Mouse (Mus musculus) stomach, postnatal 0 days (tissue): Measurements from ENCODE around the gene Hap1. TPM values are rescaled to one million over a fixed set of nuclear protein-coding genes. Genes with fewer than 3 reads are reported as not detected.

Experiments
- ATAC-seq: fragments of 200-750 bp; cut with Nextera tagmentation; 2 replicates; pipeline ENCODE4 v1.8.0; 2017; ENCODE audit not compliant: low FRiP score, low TSS enrichment
- DNase-seq: peaks from one replicate; pipeline ENCODE4 v3.0.0-alpha.2; 2016; ENCODE audit warnings: low spot score
- H3K27ac ChIP-seq: fragments of 300-500 bp; sonication (generic); replicated peaks from 2 replicates; pipeline ENCODE4 v1.5.1; 2014; ENCODE audit warnings: mild to moderate bottlenecking, control low read depth
- H3K27me3 ChIP-seq: fragments of 300-500 bp; sonication (generic); 2 replicates; pipeline ENCODE4 v1.6.1; 2014; ENCODE audit warnings: low read length; ENCODE audit not compliant: control insufficient read depth, insufficient read depth
- H3K36me3 ChIP-seq: fragments of 300-500 bp; sonication (generic); 2 replicates; pipeline ENCODE4 v1.6.1; 2014; ENCODE audit warnings: low read length, mixed read lengths; ENCODE audit not compliant: control insufficient read depth, insufficient read depth
- H3K4me1 ChIP-seq: fragments of 300-500 bp; sonication (generic); replicated peaks from 2 replicates; pipeline ENCODE4 v1.6.1; 2014; ENCODE audit warnings: antibody characterized with exemption; ENCODE audit not compliant: control insufficient read depth, insufficient read depth
- H3K4me2 ChIP-seq: fragments of 300-500 bp; sonication (generic); replicated peaks from 2 replicates; pipeline ENCODE4 v1.6.1; 2014; ENCODE audit warnings: low read depth, mild to moderate bottlenecking, control low read depth, moderate library complexity
- H3K4me3 ChIP-seq: fragments of 300-500 bp; sonication (generic); 2 replicates; pipeline ENCODE4 v1.5.1; 2014; ENCODE audit warnings: low read depth, low read length, control low read depth
- H3K9ac ChIP-seq: fragments of 300-500 bp; sonication (generic); 2 replicates; pipeline ENCODE4 v1.6.1; 2014; ENCODE audit warnings: mild to moderate bottlenecking, low read length, control low read depth, mixed read lengths
- H3K9me3 ChIP-seq: fragments of 300-500 bp; sonication (generic); 2 replicates; pipeline ENCODE4 v1.6.1; 2016; ENCODE audit warnings: low read length; ENCODE audit not compliant: control insufficient read depth
- CTCF ChIP-seq: IDR thresholded peaks from 2 replicates; pipeline ENCODE4 v1.5.1; 2016; ENCODE audit warnings: antibody characterized with exemption, low read depth, mild to moderate bottlenecking, moderate library complexity
- EP300 ChIP-seq: optimal IDR thresholded peaks from 2 replicates; pipeline ENCODE3; 2016; ENCODE audit warnings: antibody characterized with exemption
- WGBS: fragments of 180-500 bp; shearing (Covaris S2); extraction: QIAGEN DNeasy Blood & Tissue Kit; methylation state at CpG from one replicate; pipeline ENCODE4 v1.1.7; 2014; 5-methylcytosine and 5-hydroxymethylcytosine counted together
- polyA plus RNA-seq: library from polyadenylated mRNA; unstranded; fragments of >200 nt; fragmentation: Nextera tagmentation; extraction: Ambion mirVana; gene quantifications from 2 replicates; pipeline ENCODE4 v1.2.1, GENCODE M21; 2015

The Hap1 gene
- polyA plus RNA-seq, 1 experiment from 2014 or later = 7.9 TPM

DNA sequence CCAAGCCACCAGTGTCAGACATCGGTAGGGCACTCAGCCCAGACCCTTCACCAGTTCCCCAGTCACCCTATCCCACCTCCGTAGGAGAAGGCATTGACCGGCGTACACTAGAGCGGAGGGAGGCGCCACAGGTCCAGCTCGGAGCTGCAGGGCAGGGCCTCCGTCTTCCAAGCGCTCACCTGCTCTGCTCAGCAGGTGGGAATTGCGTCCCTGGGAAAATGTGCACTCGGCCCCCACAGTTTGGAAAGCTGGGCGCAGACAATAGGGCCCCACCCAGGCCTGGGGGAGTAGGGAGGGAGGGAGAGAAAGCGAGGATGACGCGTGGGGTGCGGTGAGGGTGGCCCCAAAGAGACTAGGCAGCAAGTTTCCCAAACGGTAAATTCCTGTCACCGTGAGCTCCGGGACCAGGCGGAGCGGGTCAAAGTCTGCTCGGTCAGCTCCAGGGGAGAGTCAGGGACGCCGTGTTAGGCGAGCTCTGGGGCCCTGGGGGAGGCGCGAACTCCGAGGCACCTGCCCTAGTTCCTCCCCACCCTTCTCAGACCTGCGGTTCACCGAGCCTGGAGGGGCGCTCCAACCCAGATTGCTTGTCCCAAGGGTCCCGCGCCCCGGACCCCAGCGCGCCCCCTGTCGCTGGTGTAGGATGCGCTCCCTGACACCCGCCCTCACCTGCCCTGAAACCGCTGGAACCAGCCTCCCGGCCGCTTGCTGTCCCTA is 41.1 kb upstream of the Hap1 start:
- Histone ChIP-seq H3K4me1 (peaks cover 14% of the 10 kb centered on the region), H3K4me2 (peak overlapping the region; percentile 82), H3K36me3 (no peaks in the 10 kb centered on the region; the same call in 1 of the 2 replicates), H3K27ac (peak overlapping the region; percentile 98), H3K9ac (peak overlapping the region; percentile 96), H3K9me3 (no peaks in the 10 kb centered on the region), H3K27me3 (no peaks in the 10 kb centered on the region), H3K4me3 (peak overlapping the region; percentile 93)
- ATAC-seq (peak; percentile 43), DNase-seq (peak; percentile 85)
- 3% methylated on average over 42 of the region's 42 CpGs for WGBS
- no peak for TF ChIP-seq EP300
- TF ChIP-seq CTCF = peak; percentile 66

- H3K4me3 ChIP-seq = peak overlapping the region; percentile 93
- H3K27ac ChIP-seq = peak overlapping the region; percentile 98
- H3K4me2 ChIP-seq = peak overlapping the region; percentile 82
- H3K9me3 ChIP-seq = no peaks in the 10 kb centered on the region
- no peaks in the 10 kb centered on the region; the same call in 1 of the 2 replicates for H3K36me3 ChIP-seq
- H3K9ac ChIP-seq = peak overlapping the region; percentile 96
- H3K27me3 ChIP-seq = no peaks in the 10 kb centered on the region
- peaks cover 17% of the 10 kb centered on the region for H3K4me1 ChIP-seq
- DNase-seq = peak; percentile 73
- TF ChIP-seq EP300 (no peak), CTCF (peak; percentile 40; the same call in 1 of the 2 replicates)
- peak; percentile 9; the same call in 1 of the 2 replicates for ATAC-seq
- 16% methylated on average over 17 of the region's 17 CpGs for WGBS
These were observed 40.1 kb upstream of the Hap1 start for GRCm38 (mm10) chr11:100395861-100396631.

GRCm38 (mm10) chr11:100395200-100395599 is 39.3 kb upstream of the Hap1 start:
- TF ChIP-seq CTCF (no peak), EP300 (no peak)
- peak overlapping the region; percentile 82 for H3K4me2 ChIP-seq
- H3K9ac ChIP-seq = peak overlapping the region; percentile 55
- H3K27ac ChIP-seq = peak overlapping the region; percentile 98
- DNase-seq = peak; percentile 88
- 30% methylated on average over 11 of the region's 11 CpGs for WGBS
- peaks cover 25% of the 10 kb centered on the region for H3K4me1 ChIP-seq
- ATAC-seq = peak; percentile 45
- no peaks in the 10 kb centered on the region for H3K27me3 ChIP-seq
- no peaks in the 10 kb centered on the region for H3K9me3 ChIP-seq
- H3K4me3 ChIP-seq = peak overlapping the region; percentile 93
- H3K36me3 ChIP-seq = no peaks in the 10 kb centered on the region; the same call in 1 of the 2 replicates

GRCm38 (mm10) chr11:100394353-100395074 is 38.6 kb upstream of the Hap1 start:
- peaks cover 30% of the 10 kb centered on the region for H3K4me1 ChIP-seq
- H3K4me2 ChIP-seq = peak overlapping the region; percentile 82
- peak overlapping the region; percentile 55 for H3K9ac ChIP-seq
- ATAC-seq (no peak), DNase-seq (no peak)
- H3K36me3 ChIP-seq = no peaks in the 10 kb centered on the region; the same call in 1 of the 2 replicates
- H3K9me3 ChIP-seq = no peaks in the 10 kb centered on the region
- peak overlapping the region; percentile 93 for H3K4me3 ChIP-seq
- no peak for TF ChIP-seq CTCF
- no peak for TF ChIP-seq EP300
- 49% methylated on average over 5 of the region's 5 CpGs for WGBS
- H3K27ac ChIP-seq = peak overlapping the region; percentile 98
- H3K27me3 ChIP-seq = no peaks in the 10 kb centered on the region

- peak overlapping the region; percentile 35; the same call in 1 of the 2 replicates for H3K9ac ChIP-seq
- DNase-seq = peak; percentile 65
- H3K9me3 ChIP-seq = no peaks in the 10 kb centered on the region
- 52% methylated on average over 7 of the region's 7 CpGs for WGBS
- H3K36me3 ChIP-seq = no peaks in the 10 kb centered on the region; the same call in 1 of the 2 replicates
- TF ChIP-seq EP300 = no peak
- TF ChIP-seq CTCF = no peak
- H3K4me3 ChIP-seq = no peak overlapping the region
- peak overlapping the region; percentile 82 for H3K4me2 ChIP-seq
- peak overlapping the region; percentile 70 for H3K27ac ChIP-seq
- ATAC-seq = no peak
- H3K4me1 ChIP-seq = peaks cover 33% of the 10 kb centered on the region
- no peaks in the 10 kb centered on the region for H3K27me3 ChIP-seq
These were observed 37.8 kb upstream of the Hap1 start for GRCm38 (mm10) chr11:100393733-100394132.
